ENCODE assay signal across 10 mouse cellular contexts in genomic region chr7:28957997-28958725, GRCm38 (mm10). TPM values are rescaled to one million over a fixed set of nuclear protein-coding genes. Genes with fewer than 3 reads are reported as not detected.
DNase-seq lines count a peak whose midpoint lies in the region; ATAC-seq lines count a peak whose summit lies in the region.
"Had no signal": no experiment of that assay in that cellular context is flagged by ENCODE, and none has a peak within 500 bp of the region (broad histone marks: within the 10 kb centered on the region; RNA-seq: fewer than 3 reads in every experiment).

No protein-coding gene starts in this region.

- peaks cover 74% of the 10 kb centered on the region for H3K4me1 ChIP-seq in kidney, embryonic 16.5 days (ENCODE audit: insufficient read depth, low read length)
- peaks cover 59% of the 10 kb centered on the region for H3K4me1 ChIP-seq in embryonic facial prominence, embryonic 14.5 days (ENCODE audit: control insufficient read depth, insufficient read depth, low read length)
- peaks cover 78% of the 10 kb centered on the region for H3K4me1 ChIP-seq in liver, embryonic 16.5 days (ENCODE audit: control insufficient read depth, low read depth, low read length)

- H3K4me2 ChIP-seq in kidney, embryonic 16.5 days (replicated peaks; ENCODE audit: low read depth, low read length) = peak overlapping the region; percentile 64; the same call in 1 of the 2 replicates
- 0 out of 2 replicates have a peak overlapping the region, but pooled peaks have one; percentile 93 for H3K4me2 ChIP-seq in embryonic facial prominence, embryonic 14.5 days (ENCODE audit: low read depth, low read length)
- peak overlapping the region; percentile 69; the same call in 1 of the 2 replicates for H3K4me2 ChIP-seq in liver, embryonic 16.5 days (ENCODE audit: low read depth, low read length)

- H3K4me3 ChIP-seq in kidney, embryonic 16.5 days (ENCODE audit: low read length) = no peak overlapping the region
- no peak overlapping the region for H3K4me3 ChIP-seq in embryonic facial prominence, embryonic 14.5 days (ENCODE audit: low read depth, low read length)
- 0 out of 2 replicates have a peak overlapping the region, but pooled peaks have one; percentile 9 for H3K4me3 ChIP-seq in liver, embryonic 16.5 days (ENCODE audit: low read depth, low read length)

- no peaks in the 10 kb centered on the region for H3K27me3 ChIP-seq in kidney, embryonic 16.5 days (ENCODE audit: insufficient read depth, low read length)
- H3K27me3 ChIP-seq in embryonic facial prominence, embryonic 14.5 days (replicated peaks; ENCODE audit: control insufficient read depth, insufficient read depth, low read length) = no peaks in the 10 kb centered on the region
- no peaks in the 10 kb centered on the region for H3K27me3 ChIP-seq in liver, embryonic 16.5 days (ENCODE audit: control insufficient read depth, insufficient read depth, low read depth, low read length)

- WGBS in kidney, embryonic 16.5 days = 41% methylated on average over 1 of the region's 1 CpGs
- 59% methylated on average over 1 of the region's 1 CpGs for WGBS in embryonic facial prominence, embryonic 14.5 days
- 30% methylated on average over 1 of the region's 1 CpGs for WGBS in liver, embryonic 16.5 days (ENCODE audit: insufficient replicate concordance)

- peak; percentile 38 for DNase-seq in adrenal gland, adult 2 months
- DNase-seq in adrenal gland, postnatal 36 days = no peak
- no peak for DNase-seq in kidney, postnatal 4 days
- no peak for DNase-seq in embryonic facial prominence, embryonic 14.5 days (ENCODE audit: low spot score)
- DNase-seq in right cerebral cortex, postnatal 25 days = no peak
- DNase-seq in right cerebral cortex, postnatal 10 days (ENCODE audit: low spot score in 2 of 2) = no peak
- DNase-seq: layer of hippocampus, postnatal 36 days had no signal

- no peaks in the 10 kb centered on the region for H3K36me3 ChIP-seq in kidney, embryonic 16.5 days (ENCODE audit: insufficient read depth, low read length)
- peaks cover 11% of the 10 kb centered on the region; the same call in 1 of the 2 replicates for H3K36me3 ChIP-seq in embryonic facial prominence, embryonic 14.5 days (ENCODE audit: control insufficient read depth, insufficient read depth, low read length)
- H3K36me3 ChIP-seq in liver, embryonic 16.5 days (ENCODE audit: control insufficient read depth, insufficient read depth) = no peaks in the 10 kb centered on the region

- peak overlapping the region; percentile 35; the same call in 1 of the 2 replicates for H3K27ac ChIP-seq in kidney, embryonic 16.5 days (ENCODE audit: low read length)
- H3K27ac ChIP-seq in embryonic facial prominence, embryonic 14.5 days (replicated peaks; ENCODE audit: low read depth, low read length) = peak overlapping the region; percentile 33; the same call in 1 of the 2 replicates
- peak overlapping the region; percentile 74 for H3K27ac ChIP-seq in liver, embryonic 16.5 days (ENCODE audit: low read length)
- H3K27ac ChIP-seq: midbrain, embryonic 10.5 days had no signal

- H3K9me3 ChIP-seq in kidney, embryonic 16.5 days (ENCODE audit: low read length) = no peaks in the 10 kb centered on the region
- H3K9me3 ChIP-seq in embryonic facial prominence, embryonic 14.5 days (ENCODE audit: control insufficient read depth, low read length) = no peaks in the 10 kb centered on the region
- H3K9me3 ChIP-seq in liver, embryonic 16.5 days (replicated peaks; ENCODE audit: control insufficient read depth, low read length) = no peaks in the 10 kb centered on the region
- H3K9me3 ChIP-seq: midbrain, embryonic 10.5 days had no signal

- no peak for ATAC-seq in kidney, embryonic 16.5 days (ENCODE audit: low FRiP score, low TSS enrichment)
- ATAC-seq in embryonic facial prominence, embryonic 14.5 days (ENCODE audit: low read depth) = no peak
- no peak for ATAC-seq in liver, embryonic 16.5 days (ENCODE audit: low read depth)

- H3K9ac ChIP-seq in kidney, embryonic 16.5 days (replicated peaks; ENCODE audit: low read length) = no peak overlapping the region
- H3K9ac ChIP-seq in embryonic facial prominence, embryonic 14.5 days (ENCODE audit: low read depth, low read length) = 0 out of 2 replicates have a peak overlapping the region, but pooled peaks have one; percentile 2
- H3K9ac ChIP-seq in liver, embryonic 16.5 days (ENCODE audit: low read depth, low read length) = peak overlapping the region; percentile 36; the same call in 1 of the 2 replicates

RNA-seq across cellular contexts. Expression of gene Actn4, which starts 4.0 kb away (rescaled TPM):
- 100 to 1,000 TPM; 247 to 264 TPM for total RNA-seq in adrenal gland, adult 2 months (2021)
- polyA plus RNA-seq in adrenal gland, adult 2 months (2012; rRNA removed) = 301 and 316 TPM in 2 replicates
- total RNA-seq in adrenal gland, postnatal 36 days (2021) = 100 to 1,000 TPM; 193 to 252 TPM
- 360 and 374 TPM in 2 replicates for polyA plus RNA-seq in kidney, embryonic 16.5 days (2015; fragmentation: Nextera tagmentation; extraction: Ambion mirVana)
- polyA plus RNA-seq in embryonic facial prominence, embryonic 14.5 days (2014; fragmentation: Nextera tagmentation; extraction: Ambion mirVana) = 256 and 280 TPM in 2 replicates
- polyA plus RNA-seq in liver, embryonic 16.5 days (2015; fragmentation: Nextera tagmentation; extraction: Ambion mirVana) = 130 and 137 TPM in 2 replicates

RNA-seq across cellular contexts. Expression of gene Eif3k, which starts 23.5 kb away (rescaled TPM):
- total RNA-seq in adrenal gland, adult 2 months (2021) = 100 to 1,000 TPM; 259 to 280 TPM
- polyA plus RNA-seq in adrenal gland, adult 2 months (2012; rRNA removed) = 118 and 138 TPM in 2 replicates
- 100 to 1,000 TPM; 241 to 264 TPM for total RNA-seq in adrenal gland, postnatal 36 days (2021)
- 406 and 407 TPM in 2 replicates for polyA plus RNA-seq in kidney, embryonic 16.5 days (2015; fragmentation: Nextera tagmentation; extraction: Ambion mirVana)
- polyA plus RNA-seq in embryonic facial prominence, embryonic 14.5 days (2014; fragmentation: Nextera tagmentation; extraction: Ambion mirVana) = 403 and 404 TPM in 2 replicates
- 195 and 205 TPM in 2 replicates for polyA plus RNA-seq in liver, embryonic 16.5 days (2015; fragmentation: Nextera tagmentation; extraction: Ambion mirVana)

RNA-seq across cellular contexts. Expression of gene Map4k1, which starts 23.7 kb away (rescaled TPM):
- total RNA-seq in adrenal gland, adult 2 months (2021) = 1 to 10 TPM in 1 of 2 experiments, under 1 TPM in 1; 0.37 to 1.3 TPM
- 2.2 TPM in 2 replicates for polyA plus RNA-seq in adrenal gland, adult 2 months (2012; rRNA removed)
- total RNA-seq in adrenal gland, postnatal 36 days (2021) = 1 to 10 TPM; 1.1 to 1.7 TPM
- polyA plus RNA-seq in kidney, embryonic 16.5 days (2015; fragmentation: Nextera tagmentation; extraction: Ambion mirVana) = 9.7 and 10.1 TPM in 2 replicates
- 7.2 and 8.7 TPM in 2 replicates for polyA plus RNA-seq in embryonic facial prominence, embryonic 14.5 days (2014; fragmentation: Nextera tagmentation; extraction: Ambion mirVana)
- polyA plus RNA-seq in liver, embryonic 16.5 days (2015; fragmentation: Nextera tagmentation; extraction: Ambion mirVana) = 28.3 and 30.2 TPM in 2 replicates
